Mouse (Mus musculus) ES-Bruce4 (cell line): ENCODE data around the gene Ggta1. TPM values are rescaled to one million over a fixed set of nuclear protein-coding genes. Genes with fewer than 3 reads are reported as not detected.
A peak's percentile ranks its signal among the peaks of the same experiment; 100 is the strongest.

Source experiments
- H3K27ac ChIP-seq: 2 replicates; pipeline ENCODE4 v1.5.1; 2012; ENCODE audit warnings: low read length, inconsistent platforms; ENCODE audit not compliant: insufficient read depth
- H3K27me3 ChIP-seq: 2 replicates; pipeline ENCODE4 v1.6.1; 2012; ENCODE audit warnings: mild to moderate bottlenecking, low read length, inconsistent platforms; ENCODE audit not compliant: control insufficient read depth, poor library complexity, insufficient read depth, severe bottlenecking
- H3K36me3 ChIP-seq: 2 replicates; pipeline ENCODE4 v1.6.1; 2012; ENCODE audit warnings: inconsistent platforms, mild to moderate bottlenecking, low read length, moderate library complexity; ENCODE audit not compliant: control insufficient read depth, poor library complexity, insufficient read depth, severe bottlenecking
- H3K4me1 ChIP-seq: one replicate; pipeline ENCODE4 v1.8.1; 2011; ENCODE audit warnings: low read length; ENCODE audit not compliant: control insufficient read depth, insufficient read depth
- H3K4me3 ChIP-seq: 2 replicates; pipeline ENCODE4 v1.5.1; 2011; ENCODE audit warnings: low read depth, mild to moderate bottlenecking, low read length
- H3K9ac ChIP-seq: 2 replicates; pipeline ENCODE4 v1.6.1; 2012; ENCODE audit warnings: low read depth, mild to moderate bottlenecking, inconsistent platforms; ENCODE audit not compliant: poor library complexity, severe bottlenecking
- H3K9me3 ChIP-seq: replicated peaks from 2 replicates; pipeline ENCODE4 v1.6.1; 2012; ENCODE audit warnings: mild to moderate bottlenecking, low read length, inconsistent platforms; ENCODE audit not compliant: control insufficient read depth, poor library complexity, insufficient read depth, severe bottlenecking
- CTCF ChIP-seq: IDR thresholded peaks from one replicate; pipeline ENCODE4 v1.8.1; 2011; ENCODE audit warnings: low read depth, low read length
- EP300 ChIP-seq: IDR thresholded peaks from 2 replicates; pipeline ENCODE4 v1.6.1; 2011; ENCODE audit warnings: low read depth, low read length; ENCODE audit not compliant: insufficient read depth
- POLR2A ChIP-seq: IDR thresholded peaks from one replicate; pipeline ENCODE4 v1.8.1; 2011; ENCODE audit warnings: low read length; ENCODE audit not compliant: insufficient read depth
- polyA plus RNA-seq: library from polyadenylated mRNA; stranded (reverse); fragments of >200 nt; gene quantifications from 2 replicates; pipeline ENCODE4 v1.2.4, GENCODE M21; 2011; ENCODE audit warnings: low read depth; ENCODE audit not compliant: missing spikeins, insufficient read depth, insufficient read length

Ggta1 gene
- polyA plus RNA-seq, 1 experiment: 52.5 TPM

DNA sequence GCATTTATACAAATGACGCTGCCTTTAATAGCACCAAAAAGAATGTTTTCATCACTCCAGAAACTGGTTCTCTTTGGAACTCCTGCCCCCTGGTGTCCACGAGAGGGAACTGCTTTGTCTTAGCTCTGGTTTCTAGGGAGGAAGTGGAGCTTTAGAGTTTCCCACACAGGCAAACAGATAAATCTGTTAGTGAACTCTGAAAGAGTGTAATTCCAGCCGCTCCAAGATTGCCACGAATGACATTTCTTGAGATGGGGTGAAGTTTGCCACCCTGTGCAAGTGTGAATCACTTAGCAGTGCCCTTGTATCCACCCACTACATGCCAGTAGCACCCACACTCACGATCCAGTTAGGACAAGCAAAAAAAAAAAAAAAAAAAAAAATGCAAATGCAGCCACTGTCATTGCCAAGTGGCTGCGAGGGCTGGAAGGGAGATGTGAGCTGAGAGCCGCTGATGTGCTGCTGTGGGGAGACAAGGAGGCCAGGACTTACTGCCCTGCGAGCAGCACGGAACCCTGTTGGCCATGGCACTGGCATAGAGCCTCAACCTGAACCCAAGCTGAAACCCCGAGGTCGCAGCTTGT is 65.3 kb downstream of the Ggta1 start:
- Histone ChIP-seq H3K27me3 (no peaks in the 10 kb centered on the region), H3K27ac (no peak overlapping the region), H3K36me3 (no peaks in the 10 kb centered on the region), H3K4me1 (no peaks in the 10 kb centered on the region), H3K4me3 (no peak overlapping the region), H3K9me3 (no peaks in the 10 kb centered on the region), H3K9ac (no peak overlapping the region)
- TF ChIP-seq CTCF (no peak), EP300 (no peak), POLR2A (no peak)

DNA sequence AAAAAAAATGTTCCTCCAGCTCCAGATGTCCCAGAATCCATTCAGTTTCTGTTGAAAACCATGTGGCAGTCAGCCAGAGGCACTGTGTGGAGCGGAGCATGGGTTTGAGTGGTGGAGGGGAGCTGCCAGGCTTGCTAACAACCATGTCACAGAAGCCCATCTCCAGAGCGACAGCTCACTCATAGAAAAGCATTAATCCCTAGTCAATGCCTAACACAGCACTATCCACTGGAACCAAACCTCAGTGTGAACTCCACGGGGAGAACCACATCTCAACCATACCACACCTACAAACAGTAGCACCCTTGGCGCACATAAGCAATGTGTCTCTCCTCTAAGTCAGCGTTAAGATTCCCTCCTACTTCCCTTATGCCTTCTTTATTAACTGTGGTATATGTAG is 65.9 kb downstream of the Ggta1 start, which contains the start of gene 4930402F06Rik:
Gene 4930402F06Rik (minus strand): TSS at position 80 of the 400 bp plus-strand sequence.
- H3K4me3 ChIP-seq: no peak within 1 kb of the TSS
- TF ChIP-seq POLR2A: no peak
- no peak for TF ChIP-seq CTCF
- no peak for TF ChIP-seq EP300
- H3K4me1 ChIP-seq: no peaks in the 10 kb centered on the region
- H3K36me3 ChIP-seq: no peaks in the 10 kb centered on the region
- no peaks in the 10 kb centered on the region for H3K27me3 ChIP-seq
- no peak within 1 kb of the TSS for H3K9ac ChIP-seq
- no peak within 1 kb of the TSS for H3K27ac ChIP-seq
- no peaks in the 10 kb centered on the region for H3K9me3 ChIP-seq

DNA sequence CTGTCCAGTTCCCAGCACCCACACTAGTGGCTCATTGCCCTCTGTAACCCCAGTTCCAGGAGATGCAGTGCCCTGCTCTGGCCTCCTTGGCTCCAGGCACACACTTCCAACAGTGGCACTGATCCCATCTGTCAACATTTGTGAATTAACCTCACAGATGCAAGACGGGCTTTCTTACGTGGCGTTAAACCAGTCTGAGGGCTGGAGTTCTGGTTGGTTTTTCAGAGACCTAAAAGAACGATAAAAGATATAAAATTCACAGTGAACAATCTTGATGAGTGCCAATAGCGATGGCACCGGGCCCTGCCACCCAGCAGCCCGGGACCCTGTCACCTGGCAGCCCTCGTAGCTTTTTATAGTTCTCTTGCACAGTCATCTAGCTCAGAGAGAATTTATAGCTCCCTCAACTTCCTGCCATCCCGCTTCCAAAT is 77.6 kb downstream of the Ggta1 start:
- H3K36me3 ChIP-seq: no peaks in the 10 kb centered on the region
- no peaks in the 10 kb centered on the region; the same call in 1 of the 2 replicates for H3K9me3 ChIP-seq
- TF ChIP-seq POLR2A (no peak), EP300 (no peak), CTCF (no peak)
- no peak overlapping the region for H3K27ac ChIP-seq
- H3K27me3 ChIP-seq: no peaks in the 10 kb centered on the region
- no peak overlapping the region for H3K4me3 ChIP-seq
- no peaks in the 10 kb centered on the region for H3K4me1 ChIP-seq
- H3K9ac ChIP-seq: no peak overlapping the region

DNA sequence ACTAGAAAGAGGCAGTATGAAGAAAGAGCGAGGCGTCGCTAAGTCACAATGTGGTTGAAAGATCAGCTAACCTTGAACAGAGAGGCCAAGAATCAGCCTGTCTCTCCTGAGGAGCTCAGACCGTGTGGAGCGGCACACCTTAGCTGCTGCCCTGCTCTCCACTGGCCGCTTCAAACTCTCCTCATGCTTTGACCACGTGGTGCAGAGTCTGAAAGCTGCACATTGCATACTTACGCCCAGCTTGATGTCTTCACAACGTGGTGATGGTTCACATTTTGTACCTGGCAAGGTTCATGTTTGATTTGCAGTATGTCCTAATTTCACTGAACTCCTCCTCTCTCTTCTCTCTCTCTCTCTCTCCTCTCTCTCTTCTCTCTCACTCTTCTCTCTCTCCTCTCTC is 83.7 kb downstream of the Ggta1 start:
- Histone ChIP-seq H3K9ac (no peak overlapping the region), H3K27me3 (no peaks in the 10 kb centered on the region), H3K36me3 (no peaks in the 10 kb centered on the region), H3K9me3 (no peaks in the 10 kb centered on the region), H3K4me1 (no peaks in the 10 kb centered on the region), H3K27ac (no peak overlapping the region), H3K4me3 (no peak overlapping the region)
- TF ChIP-seq CTCF: no peak
- TF ChIP-seq EP300: no peak
- no peak for TF ChIP-seq POLR2A

DNA sequence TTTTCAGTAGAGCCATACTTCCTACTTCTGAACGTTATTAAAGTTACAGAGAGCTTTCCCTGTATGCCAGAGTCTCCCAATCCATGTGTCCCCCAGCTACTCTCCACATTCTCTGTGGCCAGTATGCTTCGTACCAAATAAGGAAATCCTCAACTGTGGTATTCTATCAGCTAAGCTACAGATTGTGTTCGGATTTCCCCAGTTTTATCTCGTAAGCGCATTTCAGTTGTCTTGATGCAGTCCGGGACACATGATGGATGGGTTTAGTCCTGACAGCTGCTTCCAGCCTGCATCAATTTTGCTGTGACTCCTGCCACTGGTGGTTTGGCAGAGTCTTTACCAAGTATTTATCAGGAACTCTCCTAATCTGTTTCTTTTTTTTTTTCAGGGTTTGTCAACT is 85.4 kb downstream of the Ggta1 start:
- no peaks in the 10 kb centered on the region for H3K9me3 ChIP-seq
- no peak overlapping the region for H3K27ac ChIP-seq
- no peaks in the 10 kb centered on the region for H3K27me3 ChIP-seq
- no peak overlapping the region for H3K4me3 ChIP-seq
- H3K36me3 ChIP-seq: no peaks in the 10 kb centered on the region
- no peaks in the 10 kb centered on the region for H3K4me1 ChIP-seq
- TF ChIP-seq EP300 (no peak), POLR2A (no peak), CTCF (no peak)
- H3K9ac ChIP-seq: no peak overlapping the region

DNA sequence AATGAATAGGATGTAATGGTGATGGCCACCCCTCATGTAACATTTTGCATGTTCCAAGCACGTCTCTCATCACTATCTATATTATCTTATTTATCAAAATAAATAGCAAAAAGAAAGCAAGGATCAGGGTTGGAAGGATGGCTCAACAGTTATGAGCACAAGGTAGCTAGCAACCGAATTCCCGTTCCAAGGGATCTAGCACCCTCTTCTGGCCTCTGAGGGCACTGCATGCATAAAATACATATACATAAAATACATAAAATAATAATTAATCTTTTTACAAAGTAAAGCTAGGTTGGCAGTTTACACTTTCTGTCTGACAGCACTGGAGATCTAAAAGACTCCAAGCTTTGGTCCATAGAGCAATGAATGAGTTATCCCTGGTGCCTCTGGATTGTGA is 90.0 kb downstream of the Ggta1 start:
- Histone ChIP-seq H3K27ac (no peak overlapping the region), H3K27me3 (no peaks in the 10 kb centered on the region)

More for the DNA sequence above, 90.0 kb downstream of the Ggta1 start:
- H3K9me3 ChIP-seq: no peaks in the 10 kb centered on the region
- H3K36me3 ChIP-seq: no peaks in the 10 kb centered on the region
- H3K4me3 ChIP-seq: no peak overlapping the region
- no peak overlapping the region for H3K9ac ChIP-seq
- H3K4me1 ChIP-seq: no peaks in the 10 kb centered on the region
- TF ChIP-seq POLR2A (no peak), CTCF (peak; percentile 64), EP300 (no peak)
